Mouse (Mus musculus) hindbrain, embryonic 13.5 days (tissue): ENCODE data around the gene Reck. TPM values are rescaled to one million over a fixed set of nuclear protein-coding genes. Genes with fewer than 3 reads are reported as not detected.

Experiments used
- ATAC-seq: fragments of 200-750 bp; cut with Nextera tagmentation; 2 replicates; pipeline ENCODE4 v1.8.0; 2017; ENCODE audit warnings: moderate TSS enrichment; ENCODE audit not compliant: low FRiP score
- H3K27ac ChIP-seq: fragments of 300-500 bp; sonication (generic); 2 replicates; pipeline ENCODE4 v1.5.1; 2015; ENCODE audit warnings: inconsistent platforms, mild to moderate bottlenecking, moderate library complexity
- H3K27me3 ChIP-seq: fragments of 300-500 bp; sonication (generic); 2 replicates; pipeline ENCODE4 v1.6.1; 2015; ENCODE audit warnings: mild to moderate bottlenecking, inconsistent platforms
- H3K36me3 ChIP-seq: fragments of 300-500 bp; sonication (generic); 2 replicates; pipeline ENCODE4 v1.6.1; 2015; ENCODE audit warnings: mild to moderate bottlenecking, inconsistent platforms
- H3K4me1 ChIP-seq: fragments of 300-500 bp; sonication (generic); replicated peaks from 2 replicates; pipeline ENCODE4 v1.6.1; 2015; ENCODE audit warnings: inconsistent platforms
- H3K4me2 ChIP-seq: fragments of 300-500 bp; sonication (generic); 2 replicates; pipeline ENCODE4 v1.6.1; 2015; ENCODE audit warnings: inconsistent platforms, mild to moderate bottlenecking, moderate library complexity
- H3K4me3 ChIP-seq: fragments of 300-500 bp; sonication (generic); 2 replicates; pipeline ENCODE4 v1.5.1; 2015; ENCODE audit warnings: mild to moderate bottlenecking, inconsistent platforms
- H3K9ac ChIP-seq: fragments of 300-500 bp; sonication (generic); 2 replicates; pipeline ENCODE4 v1.6.1; 2015; ENCODE audit warnings: mild to moderate bottlenecking, inconsistent platforms
- H3K9me3 ChIP-seq: fragments of 300-500 bp; sonication (generic); 2 replicates; pipeline ENCODE4 v1.6.1; 2016; ENCODE audit warnings: inconsistent platforms
- WGBS: fragments of 180-500 bp; shearing (Covaris S2); methylation state at CpG from one replicate; pipeline ENCODE4 v1.1.7; 2015; 5-methylcytosine and 5-hydroxymethylcytosine counted together
- polyA plus RNA-seq: library from polyadenylated mRNA; unstranded; fragments of >200 nt; fragmentation: Nextera tagmentation; extraction: Ambion mirVana; gene quantifications from 2 replicates; pipeline ENCODE4 v1.2.1, GENCODE M21; 2015

The Reck gene
- 6.3 and 8.2 TPM in 2 replicates for polyA plus RNA-seq

DNA sequence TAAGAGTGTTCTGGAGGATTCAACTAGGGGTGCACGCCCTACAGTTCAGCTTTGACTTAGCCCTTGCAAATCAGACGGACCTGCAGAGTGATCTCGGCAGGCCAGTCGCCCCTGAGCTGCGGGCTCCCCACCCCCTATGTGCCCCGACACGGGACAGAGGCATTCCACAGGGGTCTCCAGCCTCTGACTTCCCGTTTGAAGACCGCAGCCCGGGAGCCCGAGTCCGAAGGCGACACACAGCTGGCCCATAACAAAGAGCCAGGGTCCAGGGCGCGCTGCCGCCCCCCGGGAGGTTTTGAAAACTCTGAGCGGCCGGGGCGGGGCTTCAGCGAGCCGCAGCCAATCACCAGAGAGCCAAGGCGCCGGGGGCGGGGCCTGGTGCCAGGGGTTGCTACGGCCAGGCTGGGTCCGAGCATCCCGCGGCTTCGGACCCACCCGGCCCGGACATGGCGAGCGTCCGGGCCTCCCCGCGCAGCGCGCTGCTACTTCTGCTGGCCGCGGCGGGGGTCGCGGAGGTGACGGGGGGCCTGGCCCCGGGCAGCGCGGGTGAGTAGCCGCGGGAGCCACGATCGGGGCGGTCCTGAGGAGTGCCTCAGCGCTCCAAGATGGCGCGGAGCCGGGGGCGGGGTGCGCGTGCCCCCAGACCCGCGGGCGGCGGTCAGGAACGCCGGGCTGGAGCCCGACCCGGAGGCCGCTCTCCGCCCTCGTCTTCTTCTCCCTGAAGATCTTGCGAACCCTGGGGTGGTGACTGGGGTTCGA, at the start of gene Reck:
Gene Reck (plus strand): TSS at position 371 of the 759 bp plus-strand sequence.
- under 1% methylated on average over 72 of the region's 73 CpGs for whole genome bisulfite sequencing
- peak within 1 kb of the TSS; percentile 82 for H3K9ac ChIP-seq
- no peaks in the 10 kb centered on the region for H3K27me3 ChIP-seq
- H3K36me3 ChIP-seq: no peaks in the 10 kb centered on the region
- peak within 1 kb of the TSS; percentile 86 for H3K27ac ChIP-seq
- peaks cover 30% of the 10 kb centered on the region for H3K4me1 ChIP-seq
- H3K9me3 ChIP-seq: 0 out of 2 replicates have a peak, but pooled peaks cover 3% of the 10 kb centered on the region
- peak within 1 kb of the TSS; percentile 76 for H3K4me3 ChIP-seq
- H3K4me2 ChIP-seq: peak within 1 kb of the TSS; percentile 86
- peak; percentile 93 for ATAC-seq

DNA sequence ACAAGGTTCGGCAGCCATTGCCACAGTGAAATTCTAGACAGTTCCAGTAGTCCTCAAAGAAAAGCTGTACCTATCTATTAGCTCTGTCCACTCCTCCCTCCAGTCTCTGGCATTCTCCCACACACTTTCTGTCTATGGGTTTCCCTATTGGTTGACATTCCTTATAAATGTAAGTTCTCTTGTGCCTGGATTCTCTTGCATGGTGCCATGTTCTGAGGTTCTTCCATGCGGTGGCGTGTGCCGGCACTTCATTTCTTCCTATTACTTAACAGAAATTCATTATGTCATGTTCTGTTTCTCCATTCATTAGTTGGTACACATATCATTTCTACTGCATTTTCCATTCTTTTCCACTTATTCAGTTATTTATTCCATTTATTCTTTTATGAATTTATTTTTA, 46.5 kb upstream of the Reck start:
- no peak for ATAC-seq
- Histone ChIP-seq H3K27ac (no peak overlapping the region), H3K4me3 (no peak overlapping the region), H3K4me1 (no peaks in the 10 kb centered on the region), H3K27me3 (no peaks in the 10 kb centered on the region), H3K4me2 (no peak overlapping the region), H3K9ac (no peak overlapping the region), H3K36me3 (no peaks in the 10 kb centered on the region), H3K9me3 (no peaks in the 10 kb centered on the region)
- 96% methylated on average over 4 of the region's 4 CpGs for WGBS

DNA sequence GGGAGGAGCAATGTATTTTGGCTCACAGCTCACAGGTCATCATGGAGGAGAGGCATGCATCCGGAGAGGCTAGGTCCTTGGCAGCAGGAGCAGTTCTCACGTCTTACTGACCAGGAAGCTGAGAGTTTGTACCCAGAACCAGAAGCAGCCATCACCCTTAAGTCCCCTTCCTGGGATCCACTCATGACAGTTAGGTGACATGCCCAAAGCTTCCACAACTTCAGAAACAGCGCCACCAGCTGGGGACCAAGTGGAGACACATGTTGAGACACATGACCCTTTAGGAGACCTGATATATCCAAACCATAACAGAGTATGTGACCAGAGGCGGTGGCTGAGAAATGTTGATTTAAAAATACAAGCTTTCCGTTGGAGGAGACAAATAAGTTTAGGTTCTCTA, 43.3 kb upstream of the Reck start:
- 70% methylated on average over 5 of the region's 5 CpGs for WGBS
- ATAC-seq: no peak
- no peaks in the 10 kb centered on the region for H3K27me3 ChIP-seq
- no peaks in the 10 kb centered on the region for H3K36me3 ChIP-seq
- no peak overlapping the region for H3K4me2 ChIP-seq
- no peaks in the 10 kb centered on the region for H3K9me3 ChIP-seq
- H3K4me3 ChIP-seq: no peak overlapping the region
- H3K9ac ChIP-seq: no peak overlapping the region
- no peak overlapping the region for H3K27ac ChIP-seq
- no peaks in the 10 kb centered on the region for H3K4me1 ChIP-seq

DNA sequence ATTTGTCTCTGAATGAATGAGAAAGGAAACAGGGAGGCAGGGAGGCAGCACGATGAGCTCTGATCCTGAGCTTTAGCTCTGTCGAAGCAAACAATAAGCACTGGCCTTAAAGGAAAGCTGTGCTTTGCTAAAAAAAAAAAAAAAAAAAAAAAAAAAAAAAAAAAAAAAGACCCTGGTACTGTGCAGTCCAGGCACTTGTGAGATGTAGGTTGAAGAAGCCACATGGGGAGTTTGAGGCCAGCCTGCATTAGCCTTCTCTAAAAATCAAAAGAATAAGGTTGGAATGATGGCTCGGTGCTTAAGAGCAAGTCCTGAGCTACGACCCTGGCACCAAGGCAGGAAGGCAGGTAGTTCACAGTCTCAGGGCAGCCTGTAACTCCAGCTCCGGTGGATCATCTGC, 41.6 kb upstream of the Reck start:
- H3K9ac ChIP-seq: no peak overlapping the region
- no peaks in the 10 kb centered on the region for H3K36me3 ChIP-seq
- H3K4me2 ChIP-seq: no peak overlapping the region
- ATAC-seq: no peak
- H3K27me3 ChIP-seq: no peaks in the 10 kb centered on the region
- no peak overlapping the region for H3K4me3 ChIP-seq
- WGBS: 76% methylated on average over 5 of the region's 5 CpGs
- H3K27ac ChIP-seq: no peak overlapping the region
- H3K9me3 ChIP-seq: no peaks in the 10 kb centered on the region
- H3K4me1 ChIP-seq: no peaks in the 10 kb centered on the region

DNA sequence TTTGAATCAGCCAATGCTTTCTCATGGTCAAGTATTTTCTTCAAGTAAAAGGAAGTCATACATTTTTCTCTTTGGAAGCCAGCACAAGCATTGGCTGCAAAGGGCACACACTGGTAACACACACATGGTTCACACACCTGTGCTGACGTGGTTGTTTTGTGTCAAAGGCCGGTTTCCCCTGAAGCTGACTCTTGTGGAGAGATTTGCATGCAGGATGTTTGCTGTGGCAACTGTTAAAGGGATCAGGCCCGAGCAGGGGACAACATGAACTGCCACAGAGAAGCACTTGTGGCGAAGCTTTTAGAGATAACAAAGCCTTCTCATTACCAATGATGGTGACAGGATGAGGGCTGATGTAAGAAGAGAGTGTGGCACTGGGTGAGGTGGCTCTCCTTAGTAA, 40.6 kb upstream of the Reck start:
- no peak overlapping the region for H3K4me3 ChIP-seq
- no peaks in the 10 kb centered on the region for H3K36me3 ChIP-seq
- no peaks in the 10 kb centered on the region for H3K27me3 ChIP-seq
- ATAC-seq: no peak
- H3K9me3 ChIP-seq: no peaks in the 10 kb centered on the region
- 77% methylated on average over 4 of the region's 4 CpGs for WGBS
- no peak overlapping the region for H3K9ac ChIP-seq
- H3K27ac ChIP-seq: no peak overlapping the region
- H3K4me2 ChIP-seq: no peak overlapping the region
- no peaks in the 10 kb centered on the region for H3K4me1 ChIP-seq

DNA sequence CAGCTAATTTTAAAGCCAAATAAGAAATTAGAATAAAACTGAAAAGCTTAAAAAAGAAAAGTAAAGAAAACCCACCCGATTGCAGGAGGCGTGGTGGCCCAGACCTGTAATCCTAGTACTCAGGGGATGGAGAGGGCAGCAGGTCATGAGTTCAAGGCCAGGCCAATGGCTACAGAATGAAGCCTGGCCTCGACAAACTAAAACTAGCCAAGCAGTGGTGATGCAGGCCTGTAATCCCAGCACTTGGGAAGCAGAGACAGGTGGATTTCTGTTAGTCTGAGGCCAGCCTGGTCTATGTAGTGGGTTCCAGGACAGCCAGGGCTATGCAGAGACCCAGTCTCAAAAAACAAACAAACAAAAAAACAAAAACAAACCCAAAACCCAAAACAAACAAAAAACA, 37.0 kb upstream of the Reck start:
- 77% methylated on average over 3 of the region's 3 CpGs for WGBS
- peaks cover 6% of the 10 kb centered on the region; the same call in 1 of the 2 replicates for H3K9me3 ChIP-seq
- H3K4me3 ChIP-seq: no peak overlapping the region
- no peak overlapping the region for H3K4me2 ChIP-seq
- no peaks in the 10 kb centered on the region for H3K4me1 ChIP-seq
- H3K36me3 ChIP-seq: no peaks in the 10 kb centered on the region
- no peak for ATAC-seq
- no peak overlapping the region for H3K9ac ChIP-seq
- H3K27ac ChIP-seq: no peak overlapping the region
- H3K27me3 ChIP-seq: no peaks in the 10 kb centered on the region

DNA sequence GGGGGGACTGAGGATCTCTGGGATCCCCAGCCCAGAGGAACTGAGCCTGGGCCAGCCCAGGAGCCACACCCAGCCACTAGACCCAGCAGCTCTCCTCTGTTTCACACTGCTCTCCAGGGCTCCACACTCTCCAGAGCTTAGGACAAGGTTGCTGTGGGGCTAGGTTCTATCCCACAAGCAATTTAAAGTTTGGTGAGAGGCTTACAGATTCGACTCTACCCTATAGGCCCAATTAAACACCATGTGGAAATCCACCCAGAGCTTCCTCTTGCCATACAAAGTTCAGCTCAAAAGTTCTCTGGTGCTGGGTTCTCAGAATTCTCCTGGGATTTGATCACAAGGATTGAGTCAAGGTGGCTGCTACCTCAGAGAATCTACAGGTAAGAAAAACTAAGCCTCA, 35.2 kb upstream of the Reck start, which contains the start of gene Olfr157:
Gene Olfr157 (minus strand): TSS at position 101 of the 400 bp plus-strand sequence.
- Histone ChIP-seq H3K36me3 (no peaks in the 10 kb centered on the region), H3K27me3 (no peaks in the 10 kb centered on the region), H3K9me3 (peaks cover 6% of the 10 kb centered on the region; the same call in 1 of the 2 replicates), H3K9ac (no peak within 1 kb of the TSS), H3K4me3 (no peak within 1 kb of the TSS), H3K4me2 (no peak within 1 kb of the TSS), H3K4me1 (no peaks in the 10 kb centered on the region), H3K27ac (no peak within 1 kb of the TSS)
- WGBS: 76% methylated on average over 1 of the region's 1 CpGs
- ATAC-seq: no peak

DNA sequence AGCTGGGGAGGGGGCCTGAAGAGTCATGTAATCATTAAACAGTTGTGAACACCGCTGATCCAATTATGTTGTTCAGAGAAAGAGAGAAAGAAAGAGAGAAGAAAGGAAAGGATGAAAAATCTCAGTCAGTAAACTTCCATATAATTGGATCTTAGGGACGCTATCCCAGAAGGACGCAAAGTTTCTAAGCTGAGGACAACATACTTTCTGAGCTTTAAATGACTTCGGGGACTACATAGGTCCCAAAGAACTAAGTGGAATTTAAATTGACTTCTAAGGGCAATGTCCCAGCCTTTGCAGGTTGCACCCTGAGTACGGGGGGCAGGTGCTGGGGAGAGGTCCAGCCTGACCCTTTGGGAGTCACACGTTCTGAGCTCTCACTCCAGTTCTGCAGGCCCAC, 24.1 kb upstream of the Reck start, which contains the start of gene Olfr155:
Gene Olfr155 (plus strand): TSS at position 301 of the 400 bp plus-strand sequence.
- Histone ChIP-seq H3K4me3 (no peak within 1 kb of the TSS), H3K4me1 (no peaks in the 10 kb centered on the region), H3K36me3 (no peaks in the 10 kb centered on the region), H3K9ac (no peak within 1 kb of the TSS), H3K9me3 (no peaks in the 10 kb centered on the region), H3K27ac (no peak within 1 kb of the TSS), H3K4me2 (no peak within 1 kb of the TSS), H3K27me3 (no peaks in the 10 kb centered on the region)
- no peak for ATAC-seq
- WGBS: 84% methylated on average over 6 of the region's 6 CpGs

DNA sequence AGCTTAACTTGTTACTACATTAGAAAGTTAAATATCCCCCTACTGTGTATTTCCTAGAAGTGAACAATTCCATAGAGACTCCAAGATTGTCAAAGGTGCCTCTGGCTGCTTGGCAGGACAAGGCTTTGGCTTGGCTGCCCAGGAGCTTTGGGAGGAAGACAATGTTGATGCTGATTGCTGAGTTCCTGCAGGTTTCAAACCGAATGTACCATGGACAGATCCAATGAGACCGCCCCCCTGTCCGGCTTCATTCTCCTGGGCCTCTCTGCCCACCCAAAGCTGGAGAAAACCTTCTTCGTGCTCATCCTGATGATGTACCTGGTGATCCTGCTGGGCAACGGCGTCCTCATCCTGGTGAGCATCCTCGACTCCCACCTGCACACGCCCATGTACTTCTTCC, 21.2 kb upstream of the Reck start:
- Histone ChIP-seq H3K4me2 (no peak overlapping the region), H3K27ac (no peak overlapping the region), H3K4me3 (no peak overlapping the region), H3K36me3 (no peaks in the 10 kb centered on the region), H3K9me3 (no peaks in the 10 kb centered on the region), H3K27me3 (no peaks in the 10 kb centered on the region), H3K4me1 (no peaks in the 10 kb centered on the region), H3K9ac (no peak overlapping the region)
- WGBS: 76% methylated on average over 8 of the region's 8 CpGs
- ATAC-seq: no peak

DNA sequence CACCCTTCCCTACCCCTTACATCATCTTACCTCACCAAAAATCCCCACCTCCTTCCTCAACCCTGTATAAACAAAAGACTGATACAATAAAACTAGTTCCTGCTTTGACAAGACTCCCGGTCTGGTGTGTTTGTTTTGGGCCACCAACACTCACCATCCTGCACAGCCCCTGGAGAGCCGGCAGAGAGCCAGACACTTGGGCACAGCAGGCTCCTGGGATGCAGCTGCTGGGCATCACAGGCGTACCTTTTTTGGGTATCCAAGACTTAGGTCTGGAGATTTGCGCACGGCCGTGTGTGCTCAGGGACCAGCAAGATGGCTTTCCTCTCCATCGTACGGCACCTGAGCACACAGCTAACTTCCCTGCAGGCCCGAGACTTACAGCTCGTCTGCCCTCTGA, 15.4 kb upstream of the Reck start:
- Histone ChIP-seq H3K4me2 (no peak overlapping the region), H3K27me3 (no peaks in the 10 kb centered on the region), H3K9me3 (no peaks in the 10 kb centered on the region), H3K4me3 (no peak overlapping the region), H3K9ac (no peak overlapping the region), H3K4me1 (no peaks in the 10 kb centered on the region), H3K27ac (no peak overlapping the region), H3K36me3 (no peaks in the 10 kb centered on the region)
- WGBS: 85% methylated on average over 10 of the region's 10 CpGs
- no peak for ATAC-seq

DNA sequence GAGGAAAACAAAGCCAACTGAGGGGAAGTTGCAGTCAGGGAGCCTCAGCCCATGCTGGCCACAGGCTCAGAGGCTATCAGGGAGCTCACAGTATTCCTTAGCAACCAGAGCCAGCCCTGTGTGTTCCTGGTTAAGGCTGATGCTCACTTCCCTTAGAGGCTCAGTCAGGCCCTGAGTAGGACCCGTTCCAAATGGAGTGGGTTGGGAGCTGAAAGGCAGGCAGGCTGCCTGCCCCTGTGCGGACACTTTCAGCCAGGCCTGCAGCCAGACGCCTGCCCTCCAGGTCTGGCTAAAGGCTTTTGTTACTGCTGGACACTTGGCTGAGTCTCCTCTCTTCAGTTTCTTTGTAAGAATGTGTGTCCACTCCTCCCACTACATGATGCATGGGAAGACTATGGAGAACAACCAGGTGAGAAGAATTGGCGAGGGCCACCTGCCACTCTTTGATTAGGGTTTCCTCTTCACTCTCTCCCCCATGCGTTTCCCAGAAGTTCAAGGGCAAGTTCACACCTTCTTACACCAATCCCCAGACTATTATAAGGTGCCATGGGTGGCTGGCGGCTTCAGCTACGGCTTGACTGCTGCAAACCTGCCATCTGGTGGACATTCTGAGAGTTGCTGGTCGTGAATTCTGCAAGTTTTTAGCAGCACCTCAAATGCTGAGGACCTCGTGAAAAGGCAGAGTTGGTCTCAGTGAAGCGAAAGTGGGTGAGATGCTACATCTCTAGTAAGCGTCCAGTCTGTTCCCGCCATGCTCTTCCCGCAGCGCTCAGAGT, 14.4 kb upstream of the Reck start:
- no peaks in the 10 kb centered on the region for H3K27me3 ChIP-seq
- no peak overlapping the region for H3K4me2 ChIP-seq
- no peak overlapping the region for H3K4me3 ChIP-seq
- peak overlapping the region; percentile 29; the same call in 1 of the 2 replicates for H3K9ac ChIP-seq
- H3K27ac ChIP-seq: no peak overlapping the region
- 19% methylated on average over 14 of the region's 14 CpGs for WGBS
- no peaks in the 10 kb centered on the region for H3K9me3 ChIP-seq
- no peaks in the 10 kb centered on the region for H3K4me1 ChIP-seq
- H3K36me3 ChIP-seq: no peaks in the 10 kb centered on the region
- ATAC-seq: no peak

DNA sequence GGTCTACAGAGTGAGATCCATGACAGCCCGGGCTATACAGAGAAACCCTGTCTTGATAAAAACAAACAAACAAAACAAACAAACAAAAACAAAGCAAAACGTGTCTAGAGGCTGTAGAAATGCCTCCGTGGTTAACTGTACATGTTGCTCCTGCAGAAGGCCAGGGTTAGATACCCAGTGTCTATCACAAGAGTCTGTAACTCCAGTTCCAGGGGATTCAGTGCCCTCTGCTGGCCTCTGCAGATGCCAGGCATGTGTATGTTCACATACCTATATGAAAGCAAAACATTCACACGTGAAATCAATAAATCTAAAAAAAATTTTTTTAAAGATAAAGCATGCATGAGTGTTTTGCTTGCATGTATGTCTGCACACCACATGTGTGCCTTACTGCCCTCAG, 12.0 kb upstream of the Reck start:
- 75% methylated on average over 4 of the region's 4 CpGs for WGBS
- ATAC-seq: no peak
- Histone ChIP-seq H3K4me3 (no peak overlapping the region), H3K4me2 (no peak overlapping the region), H3K27ac (no peak overlapping the region), H3K4me1 (no peaks in the 10 kb centered on the region), H3K9ac (no peak overlapping the region), H3K36me3 (no peaks in the 10 kb centered on the region), H3K27me3 (no peaks in the 10 kb centered on the region), H3K9me3 (0 out of 2 replicates have a peak, but pooled peaks cover 4% of the 10 kb centered on the region)
